18 mouse cellular contexts compared by ENCODE assay signal in genomic region chr1:72203204-72203603, GRCm38 (mm10). TPM values are rescaled to one million over a fixed set of nuclear protein-coding genes. Genes with fewer than 3 reads are reported as not detected.
DNase-seq lines count a peak whose midpoint lies in the region; ATAC-seq lines count a peak whose summit lies in the region.
"Had no signal": no experiment of that assay in that cellular context is flagged by ENCODE, and none has a peak within 500 bp of the region (broad histone marks: within the 10 kb centered on the region; RNA-seq: fewer than 3 reads in every experiment).

No protein-coding gene starts in this region.

- no peaks in the 10 kb centered on the region for H3K9me3 ChIP-seq in intestine, embryonic 14.5 days (ENCODE audit: control insufficient read depth, low read length)
- no peaks in the 10 kb centered on the region for H3K9me3 ChIP-seq in intestine, embryonic 16.5 days (ENCODE audit: control insufficient read depth, low read length)
- no peaks in the 10 kb centered on the region for H3K9me3 ChIP-seq in embryonic facial prominence, embryonic 14.5 days (ENCODE audit: control insufficient read depth, low read length)
- H3K9me3 ChIP-seq in stomach, embryonic 15.5 days: no peaks in the 10 kb centered on the region
- H3K9me3 ChIP-seq in forebrain, embryonic 15.5 days: no peaks in the 10 kb centered on the region
- H3K9me3 ChIP-seq in forebrain, embryonic 16.5 days (ENCODE audit: control insufficient read depth, low read length): no peaks in the 10 kb centered on the region
- H3K9me3 ChIP-seq: hindbrain, embryonic 10.5 days had no signal

- no peak overlapping the region for H3K4me3 ChIP-seq in intestine, embryonic 14.5 days (ENCODE audit: low read depth, low read length)
- no peak overlapping the region for H3K4me3 ChIP-seq in intestine, embryonic 16.5 days (ENCODE audit: low read length)
- no peak overlapping the region for H3K4me3 ChIP-seq in embryonic facial prominence, embryonic 14.5 days (ENCODE audit: low read depth, low read length)
- H3K4me3 ChIP-seq in stomach, embryonic 15.5 days (replicated peaks): no peak overlapping the region
- no peak overlapping the region for H3K4me3 ChIP-seq in forebrain, embryonic 15.5 days
- no peak overlapping the region for H3K4me3 ChIP-seq in forebrain, embryonic 16.5 days (replicated peaks; ENCODE audit: low read length)
- H3K4me3 ChIP-seq: gastrocnemius, adult 2 months; hindbrain, embryonic 10.5 days had no signal

- H3K9ac ChIP-seq in intestine, embryonic 14.5 days (ENCODE audit: low read length): no peak overlapping the region
- H3K9ac ChIP-seq in intestine, embryonic 16.5 days (ENCODE audit: low read depth, low read length): no peak overlapping the region
- H3K9ac ChIP-seq in embryonic facial prominence, embryonic 14.5 days (ENCODE audit: low read depth, low read length): no peak overlapping the region
- no peak overlapping the region for H3K9ac ChIP-seq in stomach, embryonic 15.5 days
- H3K9ac ChIP-seq in forebrain, embryonic 15.5 days (replicated peaks): no peak overlapping the region
- no peak overlapping the region for H3K9ac ChIP-seq in forebrain, embryonic 16.5 days (replicated peaks; ENCODE audit: low read depth, low read length)
- H3K9ac ChIP-seq: hindbrain, embryonic 14.5 days had no signal

- H3K36me3 ChIP-seq in intestine, embryonic 14.5 days (ENCODE audit: control insufficient read depth, insufficient read depth, low read length): no peaks in the 10 kb centered on the region
- H3K36me3 ChIP-seq in intestine, embryonic 16.5 days (ENCODE audit: control insufficient read depth, insufficient read depth, low read length): no peaks in the 10 kb centered on the region
- no peaks in the 10 kb centered on the region for H3K36me3 ChIP-seq in embryonic facial prominence, embryonic 14.5 days (ENCODE audit: control insufficient read depth, insufficient read depth, low read length)
- H3K36me3 ChIP-seq in stomach, embryonic 15.5 days: no peaks in the 10 kb centered on the region
- H3K36me3 ChIP-seq in forebrain, embryonic 15.5 days: no peaks in the 10 kb centered on the region
- H3K36me3 ChIP-seq in forebrain, embryonic 16.5 days (ENCODE audit: control insufficient read depth, insufficient read depth): no peaks in the 10 kb centered on the region
- H3K36me3 ChIP-seq: hindbrain, embryonic 10.5 days had no signal

- H3K4me2 ChIP-seq in intestine, embryonic 14.5 days (ENCODE audit: low read length): no peak overlapping the region
- no peak overlapping the region for H3K4me2 ChIP-seq in intestine, embryonic 16.5 days (ENCODE audit: low read depth, low read length)
- no peak overlapping the region for H3K4me2 ChIP-seq in embryonic facial prominence, embryonic 14.5 days (ENCODE audit: low read depth, low read length)
- H3K4me2 ChIP-seq in stomach, embryonic 15.5 days: no peak overlapping the region
- H3K4me2 ChIP-seq in forebrain, embryonic 15.5 days (replicated peaks): no peak overlapping the region
- no peak overlapping the region for H3K4me2 ChIP-seq in forebrain, embryonic 16.5 days (ENCODE audit: low read length)
- H3K4me2 ChIP-seq: heart, embryonic 11.5 days; hindbrain, embryonic 14.5 days had no signal

- no peak for ATAC-seq in intestine, embryonic 14.5 days (replicated peaks; ENCODE audit: low FRiP score, low TSS enrichment, low read depth)
- ATAC-seq in intestine, embryonic 16.5 days: no peak
- peak; percentile 30; the same call in 1 of the 2 replicates for ATAC-seq in embryonic facial prominence, embryonic 14.5 days (ENCODE audit: low read depth)
- ATAC-seq in stomach, embryonic 15.5 days (ENCODE audit: insufficient read depth, low FRiP score, low read depth): no peak
- ATAC-seq in forebrain, embryonic 15.5 days (replicated peaks): no peak
- ATAC-seq in forebrain, embryonic 16.5 days: no peak
- ATAC-seq: intestine, postnatal 0 days had no signal

- WGBS in intestine, embryonic 14.5 days: 84% methylated on average over 9 of the region's 9 CpGs
- WGBS in intestine, embryonic 16.5 days: 86% methylated on average over 9 of the region's 9 CpGs
- 63% methylated on average over 9 of the region's 9 CpGs for WGBS in embryonic facial prominence, embryonic 14.5 days
- 76% methylated on average over 9 of the region's 9 CpGs for WGBS in stomach, embryonic 15.5 days
- 90% methylated on average over 9 of the region's 9 CpGs for WGBS in forebrain, embryonic 15.5 days
- 90% methylated on average over 9 of the region's 9 CpGs for WGBS in forebrain, embryonic 16.5 days

- peak; percentile 47 for DNase-seq in intestine, embryonic 14.5 days (ENCODE audit: low spot score)
- DNase-seq in embryonic facial prominence, embryonic 14.5 days (ENCODE audit: low spot score): peak; percentile 42
- DNase-seq in heart, adult 11 months: no peak
- DNase-seq: adrenal gland, postnatal 10 days; cerebellum, adult 11 months; cerebellum, adult 9-10 months; cerebellum, postnatal 25 days; gastrocnemius, adult 2 months; gastrocnemius, postnatal 25 days; heart, adult 18-20 months had no signal

- H3K27me3 ChIP-seq in intestine, embryonic 14.5 days (replicated peaks; ENCODE audit: control insufficient read depth, insufficient read depth, low read length): no peaks in the 10 kb centered on the region
- H3K27me3 ChIP-seq in intestine, embryonic 16.5 days (replicated peaks; ENCODE audit: control insufficient read depth, insufficient read depth, low read length): no peaks in the 10 kb centered on the region
- H3K27me3 ChIP-seq in embryonic facial prominence, embryonic 14.5 days (replicated peaks; ENCODE audit: control insufficient read depth, insufficient read depth, low read length): no peaks in the 10 kb centered on the region
- H3K27me3 ChIP-seq in stomach, embryonic 15.5 days (replicated peaks): no peaks in the 10 kb centered on the region
- no peaks in the 10 kb centered on the region for H3K27me3 ChIP-seq in forebrain, embryonic 15.5 days
- no peaks in the 10 kb centered on the region for H3K27me3 ChIP-seq in forebrain, embryonic 16.5 days (replicated peaks; ENCODE audit: control insufficient read depth, insufficient read depth, low read length)

- H3K4me1 ChIP-seq in intestine, embryonic 14.5 days (replicated peaks; ENCODE audit: control insufficient read depth, insufficient read depth, low read length): no peaks in the 10 kb centered on the region; the same call in 1 of the 2 replicates
- H3K4me1 ChIP-seq in intestine, embryonic 16.5 days (ENCODE audit: control insufficient read depth, insufficient read depth, low read length): peaks cover 3% of the 10 kb centered on the region; the same call in 1 of the 2 replicates
- no peaks in the 10 kb centered on the region for H3K4me1 ChIP-seq in embryonic facial prominence, embryonic 14.5 days (ENCODE audit: control insufficient read depth, insufficient read depth, low read length)
- no peaks in the 10 kb centered on the region for H3K4me1 ChIP-seq in stomach, embryonic 15.5 days
- H3K4me1 ChIP-seq in forebrain, embryonic 15.5 days: peaks cover 3% of the 10 kb centered on the region; the same call in 1 of the 2 replicates
- H3K4me1 ChIP-seq in forebrain, embryonic 16.5 days (replicated peaks; ENCODE audit: control insufficient read depth, insufficient read depth, low read length): no peaks in the 10 kb centered on the region

- H3K27ac ChIP-seq in intestine, embryonic 14.5 days (ENCODE audit: low read depth): no peak overlapping the region
- no peak overlapping the region for H3K27ac ChIP-seq in intestine, embryonic 16.5 days (ENCODE audit: low read length)
- no peak overlapping the region for H3K27ac ChIP-seq in embryonic facial prominence, embryonic 14.5 days (replicated peaks; ENCODE audit: low read depth, low read length)
- peak overlapping the region; percentile 31; the same call in 1 of the 2 replicates for H3K27ac ChIP-seq in stomach, embryonic 15.5 days
- no peak overlapping the region for H3K27ac ChIP-seq in forebrain, embryonic 15.5 days (replicated peaks)
- no peak overlapping the region for H3K27ac ChIP-seq in forebrain, embryonic 16.5 days (ENCODE audit: low read length)
- H3K27ac ChIP-seq: gastrocnemius, adult 2 months; hindbrain, embryonic 10.5 days; hindbrain, embryonic 14.5 days had no signal

RNA-seq across cellular contexts. Expression of gene Mreg, which starts 8.9 kb away (rescaled TPM):
- polyA plus RNA-seq in intestine, embryonic 14.5 days (2014; fragmentation: Nextera tagmentation; extraction: Ambion mirVana): 9.6 and 12.4 TPM in 2 replicates
- polyA plus RNA-seq in intestine, embryonic 16.5 days (2015; fragmentation: Nextera tagmentation; extraction: Ambion mirVana): 7.5 and 13.2 TPM in 2 replicates
- 5.9 and 7.6 TPM in 2 replicates for polyA plus RNA-seq in embryonic facial prominence, embryonic 14.5 days (2014; fragmentation: Nextera tagmentation; extraction: Ambion mirVana)
- 8.5 and 9.7 TPM in 2 replicates for polyA plus RNA-seq in stomach, embryonic 15.5 days (2015; fragmentation: Nextera tagmentation; extraction: Ambion mirVana)
- polyA plus RNA-seq in forebrain, embryonic 15.5 days (2015; fragmentation: Nextera tagmentation; extraction: Ambion mirVana): 0.94 and 1.4 TPM in 2 replicates
- polyA plus RNA-seq in forebrain, embryonic 16.5 days (2015; fragmentation: Nextera tagmentation; extraction: Ambion mirVana): 0.96 and 1.0 TPM in 2 replicates
